Mouse (Mus musculus): ENCODE data around the gene Pdxdc1. TPM values are rescaled to one million over a fixed set of nuclear protein-coding genes. Genes with fewer than 3 reads are reported as not detected.
"Not testable (repeated sequence)": the region's sequence is repeated elsewhere in the genome, so short reads cannot be mapped to it uniquely, and the experiment has no call there.

Gene Pdxdc1
- total RNA-seq (2021) = 10 to 100 TPM; 85.3 to 93.7 TPM
- long read RNA-seq, experiment 1, full-length matches to known transcripts = 28 of 37 reads
- long read RNA-seq, experiment 1, partial matches to known transcripts = 2 of 37 reads
- long read RNA-seq, experiment 1, other reads (novel, unspliced or antisense) = 7 of 37 reads
- long read RNA-seq, experiment 2, full-length matches to known transcripts = 22 of 41 reads
- long read RNA-seq, experiment 2, partial matches to known transcripts = 9 of 41 reads
- long read RNA-seq, experiment 2, other reads (novel, unspliced or antisense) = 10 of 41 reads

DNA sequence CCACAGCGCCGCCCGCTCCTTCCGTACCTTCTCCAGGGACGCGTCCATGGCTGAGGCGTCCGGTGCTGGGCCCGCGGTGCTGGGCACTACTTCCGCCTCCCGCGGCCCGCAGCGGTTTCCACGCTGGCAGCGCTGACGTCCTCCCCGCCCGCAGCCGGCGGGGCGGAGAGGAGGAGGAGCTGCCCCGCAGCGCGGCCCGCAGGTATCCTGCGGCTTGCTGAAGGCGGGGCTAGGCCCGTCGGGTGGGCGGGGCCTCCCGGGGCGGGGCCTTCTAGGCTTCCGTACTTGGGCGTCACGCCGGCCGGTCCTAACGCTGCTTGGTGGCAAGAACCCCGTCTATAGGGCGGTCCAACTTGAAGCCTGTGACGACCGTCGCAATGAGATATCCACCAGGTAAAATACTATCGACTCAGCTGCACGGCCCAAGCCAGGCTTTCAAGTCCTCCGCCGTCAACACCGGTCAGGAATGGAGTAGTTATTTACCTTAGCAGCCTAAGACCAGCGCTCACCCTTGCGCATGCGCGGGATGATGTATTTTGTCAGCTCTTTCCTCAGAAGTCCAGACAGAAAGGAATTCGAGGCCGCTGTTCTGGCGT, at the start of gene Pdxdc1, which contains the start of gene Mpv17l:
Gene Pdxdc1 (minus strand): TSS at position 244 of the 596 bp plus-strand sequence.
Gene Mpv17l (plus strand): TSS at position 274 of the 596 bp plus-strand sequence.
- peak; percentile 97 to 98 for DNase-seq (ENCODE audit: low spot score in 2 of 2)

DNA sequence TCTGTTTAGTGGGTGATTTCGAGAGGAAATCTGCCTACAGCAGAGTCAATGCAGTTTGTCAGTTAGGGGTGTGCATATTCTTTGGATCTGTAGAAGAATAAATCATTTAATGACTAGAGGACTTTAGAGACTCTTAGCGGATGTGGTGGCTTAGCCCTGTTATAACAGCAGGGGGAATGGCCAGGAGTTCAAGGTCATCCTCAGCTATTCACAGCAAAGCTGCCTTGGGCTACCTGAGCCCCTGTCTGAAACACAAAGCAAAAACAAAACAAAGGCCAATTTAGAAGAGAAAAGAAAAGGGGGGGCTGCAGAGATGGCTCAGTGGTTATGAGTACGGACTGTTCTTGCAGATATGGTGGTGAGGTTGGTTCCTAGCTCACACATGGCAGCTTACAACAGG, 48.3 kb upstream of the Pdxdc1 start:
- DNase-seq (ENCODE audit: low spot score in 2 of 2) = no peak

- DNase-seq (ENCODE audit: low spot score in 2 of 2) = no peak
Observed at GRCm38 (mm10) chr16:13946306-13946705, 43.4 kb upstream of the Pdxdc1 start.

DNA sequence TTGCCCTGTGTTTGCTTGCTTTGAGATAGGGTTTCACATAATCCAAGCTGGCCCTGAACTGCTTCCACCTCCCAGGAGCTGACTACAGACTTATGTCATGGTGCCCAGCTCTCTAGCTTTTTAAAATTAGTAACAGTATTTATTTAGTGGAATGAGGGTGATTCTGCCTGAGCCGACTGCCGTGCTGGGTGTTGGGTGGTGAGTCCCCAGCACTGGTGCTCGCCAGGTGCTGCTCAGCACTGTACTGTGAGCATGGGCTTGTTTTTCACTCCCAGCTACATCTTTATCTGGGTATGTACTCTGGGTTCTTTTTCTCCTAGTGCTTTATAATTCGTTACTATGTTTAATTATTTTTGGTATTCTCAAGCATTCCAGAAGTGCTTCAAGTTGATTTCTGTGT, 42.2 kb upstream of the Pdxdc1 start:
- DNase-seq (ENCODE audit: low spot score in 2 of 2) = no peak

DNA sequence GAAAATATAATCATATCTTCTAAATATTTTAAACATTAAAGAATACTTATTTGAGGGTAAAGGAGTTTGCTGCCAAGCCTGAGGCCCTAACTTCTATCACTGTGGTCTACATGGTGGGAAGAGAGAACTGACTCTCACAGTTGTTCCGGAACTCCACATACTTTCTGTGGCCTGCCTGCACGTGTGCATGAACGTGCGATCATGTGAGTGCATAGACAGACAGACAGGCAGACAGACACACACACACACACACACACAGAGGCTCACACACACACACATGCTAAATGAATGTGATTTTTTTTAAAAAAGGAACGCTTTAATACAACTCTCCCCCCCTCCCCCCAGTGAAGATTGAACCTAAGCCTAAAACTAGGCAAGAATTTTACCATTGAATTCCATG, 41.8 kb upstream of the Pdxdc1 start:
- no peak for DNase-seq (ENCODE audit: low spot score in 2 of 2)

DNA sequence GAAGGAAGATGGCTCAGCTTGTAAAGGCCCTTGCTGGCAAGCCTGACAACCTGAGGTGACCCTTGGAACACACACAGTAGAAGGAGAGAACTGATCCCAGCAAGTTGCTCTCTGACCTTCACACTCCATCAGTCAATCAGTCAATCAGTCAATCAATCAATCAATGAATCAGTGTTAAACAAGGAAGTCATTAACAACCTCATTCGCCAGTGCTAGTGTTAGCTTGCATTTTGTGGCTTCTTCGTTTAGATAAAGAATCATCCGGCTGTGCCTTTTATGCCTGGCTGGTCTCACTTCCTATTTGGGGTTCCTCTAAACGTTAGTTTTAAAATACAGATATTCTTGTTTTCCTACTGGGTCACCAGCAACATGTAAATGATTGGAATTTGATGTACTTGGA, 41.2 kb upstream of the Pdxdc1 start:
- no peak for DNase-seq (ENCODE audit: low spot score in 2 of 2)

- DNase-seq (ENCODE audit: low spot score in 2 of 2) = no peak
Observed at GRCm38 (mm10) chr16:13940847-13941395, 38.0 kb upstream of the Pdxdc1 start.

DNA sequence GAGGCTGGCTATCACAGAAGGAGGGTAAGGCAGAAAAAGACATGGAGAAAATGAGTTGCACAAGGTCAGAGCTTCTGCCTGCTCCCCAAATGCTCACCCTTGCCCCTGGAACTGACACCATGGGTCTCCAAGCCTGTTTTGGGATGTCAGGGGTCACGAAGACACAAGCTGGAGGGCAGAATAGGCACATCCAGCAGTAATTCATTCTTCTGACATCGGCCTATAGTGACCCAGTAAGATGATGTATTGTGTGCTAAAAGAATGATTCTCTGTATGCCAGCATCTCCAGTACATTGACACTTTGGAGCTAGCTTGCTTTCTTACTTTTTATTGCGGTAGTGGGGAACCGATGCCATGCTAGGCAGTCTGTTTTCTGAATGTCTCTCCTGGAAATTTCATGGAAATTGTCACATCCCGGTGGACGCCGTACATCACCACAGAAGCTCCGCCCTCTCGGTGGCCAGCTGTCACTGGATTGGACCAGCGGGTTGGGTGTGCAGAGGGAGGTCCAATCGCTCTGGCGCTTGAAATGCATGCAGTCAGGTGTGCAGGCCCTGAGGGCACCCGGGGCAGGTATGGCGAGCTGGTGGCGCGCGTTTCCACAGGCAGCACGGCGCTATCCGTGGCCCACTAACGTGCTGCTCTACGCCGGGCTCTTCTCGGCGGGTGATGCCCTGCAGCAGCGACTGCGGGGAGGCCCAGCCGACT, 37.4 kb upstream of the Pdxdc1 start:
- peak; percentile 34 to 40 for DNase-seq (ENCODE audit: low spot score in 2 of 2)

DNA sequence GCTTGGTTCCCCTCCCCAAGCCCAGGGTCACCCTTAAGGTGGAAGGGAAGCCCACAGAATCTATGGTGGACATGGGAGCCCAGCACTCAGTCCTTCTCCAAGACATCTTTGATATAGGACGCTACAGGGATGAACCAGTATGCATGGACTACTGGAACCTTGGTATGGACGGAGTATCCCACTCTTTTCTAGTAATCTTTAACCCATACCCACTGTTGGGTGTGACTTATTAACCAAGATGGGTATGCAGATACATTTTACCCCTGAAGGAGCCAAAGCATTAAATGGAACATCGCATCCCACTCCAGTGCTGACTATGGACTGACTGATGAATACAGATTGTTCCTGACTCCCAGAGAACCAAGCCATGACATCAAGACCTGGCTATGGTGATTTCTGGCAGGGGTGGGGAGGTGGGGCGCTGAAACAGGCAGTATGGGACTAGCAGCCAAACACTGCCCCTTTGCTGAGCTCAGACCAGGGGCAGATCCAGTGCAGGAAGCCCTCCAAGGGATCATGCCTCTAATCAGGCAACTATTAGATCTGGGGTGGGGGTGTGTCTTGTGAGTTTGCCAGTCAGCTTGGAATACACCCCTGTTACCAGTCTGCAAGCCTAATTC, 24.6 kb upstream of the Pdxdc1 start:
- DNase-seq (ENCODE audit: low spot score in 2 of 2) = no peak

- not testable (repeated sequence) for DNase-seq (ENCODE audit: low spot score in 2 of 2)
Observed at GRCm38 (mm10) chr16:13922966-13923365, 20.0 kb upstream of the Pdxdc1 start.

GRCm38 (mm10) chr16:13922499-13922898, 19.6 kb upstream of the Pdxdc1 start:
- not testable (repeated sequence) for DNase-seq (ENCODE audit: low spot score in 2 of 2)

DNA sequence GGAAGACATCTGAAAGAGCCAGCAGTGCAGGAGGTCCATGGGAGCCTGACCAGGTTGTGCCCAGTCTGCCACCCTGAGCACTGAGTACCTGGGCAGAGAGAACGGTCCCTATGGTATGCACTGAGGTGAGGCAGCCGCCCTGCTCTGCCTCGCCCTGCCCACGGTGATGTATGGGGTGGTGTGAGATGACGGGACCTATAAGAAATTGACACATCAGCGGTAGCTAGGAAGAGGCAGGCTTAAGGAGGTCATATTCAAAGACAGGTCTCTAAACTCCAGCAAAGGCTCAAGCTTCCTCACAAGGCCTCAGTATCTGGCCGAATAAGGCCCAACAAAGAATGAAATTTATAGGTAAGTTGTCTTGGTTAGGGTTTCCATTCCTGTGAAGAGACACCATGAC, 18.9 kb upstream of the Pdxdc1 start:
- no peak for DNase-seq (ENCODE audit: low spot score in 2 of 2)

- peak in 1 of 2 experiments; percentile 17 for DNase-seq (ENCODE audit: low spot score in 2 of 2)
Observed at GRCm38 (mm10) chr16:13921063-13921462, 18.1 kb upstream of the Pdxdc1 start.

- DNase-seq (ENCODE audit: low spot score in 2 of 2) = no peak
Observed at GRCm38 (mm10) chr16:13920093-13920492, 17.2 kb upstream of the Pdxdc1 start.

- no peak for DNase-seq (ENCODE audit: low spot score in 2 of 2)
Observed at GRCm38 (mm10) chr16:13907297-13907696, 4.4 kb upstream of the Pdxdc1 start.

- no peak for DNase-seq (ENCODE audit: low spot score in 2 of 2)
Observed at GRCm38 (mm10) chr16:13903488-13903887, 557 bp upstream of the Pdxdc1 start.

DNA sequence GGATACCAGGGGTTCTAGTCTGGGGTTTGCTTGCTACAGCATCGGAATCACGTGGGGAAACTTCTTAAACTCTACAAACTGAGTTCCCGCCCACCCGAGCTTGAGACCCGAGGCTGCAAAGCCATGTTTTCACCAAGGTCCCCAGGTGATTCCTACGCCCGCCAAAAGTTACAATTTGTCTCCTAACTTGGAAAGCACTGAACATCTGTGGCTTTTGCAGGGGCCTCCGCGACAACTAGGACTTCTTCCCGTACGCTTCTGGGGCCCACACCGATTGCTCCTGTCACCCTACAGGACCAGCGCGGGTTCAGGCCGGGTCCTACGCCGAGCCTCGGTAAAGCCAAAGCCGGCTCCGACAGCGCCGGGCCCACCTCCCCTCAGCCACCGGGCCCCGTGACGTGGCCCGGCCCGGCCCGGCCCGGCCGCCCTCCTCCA, 517 bp downstream of the Pdxdc1 start:
- DNase-seq (ENCODE audit: low spot score in 2 of 2) = no peak

GRCm38 (mm10) chr16:13898981-13899380, 4.0 kb downstream of the Pdxdc1 start:
- DNase-seq (ENCODE audit: low spot score in 2 of 2) = no peak

DNA sequence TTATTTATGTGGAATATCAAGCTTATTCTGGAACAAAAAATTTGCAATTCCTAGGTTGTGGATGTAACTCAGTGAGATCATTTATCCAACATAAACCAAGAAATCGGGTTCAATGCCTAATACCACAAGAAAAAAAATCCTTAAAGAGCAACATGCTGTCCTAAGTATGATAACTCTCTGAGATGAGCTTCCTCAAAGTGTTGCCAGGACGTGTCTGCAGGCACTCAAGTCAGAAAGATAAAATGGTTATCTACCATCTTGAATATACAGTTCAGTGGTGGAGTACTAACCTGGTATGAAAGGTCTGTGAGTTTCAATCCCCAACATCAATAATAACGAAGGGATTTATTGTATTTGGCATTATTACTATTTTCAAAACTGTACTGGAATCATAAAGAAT, 6.6 kb downstream of the Pdxdc1 start:
- DNase-seq (ENCODE audit: low spot score in 2 of 2) = no peak

- no peak for DNase-seq (ENCODE audit: low spot score in 2 of 2)
Observed at GRCm38 (mm10) chr16:13895740-13896139, 7.2 kb downstream of the Pdxdc1 start.

- no peak for DNase-seq (ENCODE audit: low spot score in 2 of 2)
Observed at GRCm38 (mm10) chr16:13894097-13894496, 8.8 kb downstream of the Pdxdc1 start.
